Mouse (Mus musculus) G1E (cell line): Measurements from ENCODE around the gene Gm10309. TPM values are rescaled to one million over a fixed set of nuclear protein-coding genes. Genes with fewer than 3 reads are reported as not detected.

Experiments used
- ATAC-seq: 2 replicates; pipeline ENCODE4 v1.8.0; 2016; ENCODE audit warnings: mild to moderate bottlenecking; ENCODE audit not compliant: insufficient number of reproducible peaks, poor library complexity, low FRiP score, severe bottlenecking; ENCODE audit errors: extremely low read depth
- DNase-seq: peaks from one replicate; pipeline ENCODE4 v3.0.0; 2012; ENCODE audit warnings: low spot score
- H3K27me3 ChIP-seq: 2 replicates; pipeline ENCODE4 v1.6.1; 2012; ENCODE audit warnings: mild to moderate bottlenecking, low read length, inconsistent platforms; ENCODE audit not compliant: insufficient read depth
- H3K36me3 ChIP-seq: replicated peaks from 2 replicates; pipeline ENCODE3; 2012; ENCODE audit warnings: mild to moderate bottlenecking, inconsistent platforms
- H3K4me1 ChIP-seq: 2 replicates; pipeline ENCODE4 v1.6.1; 2012; ENCODE audit warnings: low read depth, low read length, inconsistent platforms, mixed read lengths; ENCODE audit not compliant: insufficient read depth
- H3K4me3 ChIP-seq: 2 replicates; pipeline ENCODE4 v1.5.1; 2012; ENCODE audit warnings: low read depth, mild to moderate bottlenecking, inconsistent platforms, low read length, moderate library complexity, mixed read lengths
- H3K9me3 ChIP-seq: replicated peaks from 2 replicates; pipeline ENCODE4 v1.6.1; 2012; ENCODE audit warnings: inconsistent platforms
- CTCF ChIP-seq: IDR thresholded peaks from 2 replicates; pipeline ENCODE4 v1.5.1; 2012; ENCODE audit warnings: low read depth, low read length, inconsistent platforms, mixed read lengths
- GATA1 ChIP-seq: IDR thresholded peaks from 2 replicates; pipeline ENCODE4 v1.6.1; 2012; ENCODE audit warnings: borderline replicate concordance, low read length, inconsistent platforms, mixed read lengths
- GATA2 ChIP-seq: IDR thresholded peaks from 2 replicates; pipeline ENCODE4 v1.6.1; 2012; ENCODE audit warnings: low read depth, low read length, inconsistent platforms, borderline replicate concordance
- POLR2AphosphoS5 ChIP-seq: IDR thresholded peaks from 2 replicates; pipeline ENCODE4 v1.6.1; 2012; ENCODE audit warnings: low read depth, low read length, inconsistent platforms; ENCODE audit not compliant: insufficient replicate concordance
- TAL1 ChIP-seq: conservative IDR thresholded peaks from 2 replicates; pipeline ENCODE4 v1.6.1; 2012; ENCODE audit warnings: low read depth, low read length, inconsistent platforms, mixed read lengths
- polyA plus RNA-seq: library from polyadenylated mRNA; stranded (reverse); fragments of >175 nt; gene quantifications from 2 replicates; pipeline ENCODE4 v1.2.3, GENCODE M21; 2012
- total RNA-seq, 2 experiments: library from RNA; stranded (forward) in 1 of 2; stranded (reverse) in 1 of 2; fragments of 200-1000 nt in 1 of 2; fragments of >200 nt in 1 of 2; fragmentation: Nextera tagmentation in 1 of 2; gene quantifications; 2 replicates each; pipeline ENCODE4 v1.2.3; 2014 to 2017

Gene Gm10309
- total and polyA plus RNA-seq, 3 experiments = 0.11 TPM; not detected in 2

DNA sequence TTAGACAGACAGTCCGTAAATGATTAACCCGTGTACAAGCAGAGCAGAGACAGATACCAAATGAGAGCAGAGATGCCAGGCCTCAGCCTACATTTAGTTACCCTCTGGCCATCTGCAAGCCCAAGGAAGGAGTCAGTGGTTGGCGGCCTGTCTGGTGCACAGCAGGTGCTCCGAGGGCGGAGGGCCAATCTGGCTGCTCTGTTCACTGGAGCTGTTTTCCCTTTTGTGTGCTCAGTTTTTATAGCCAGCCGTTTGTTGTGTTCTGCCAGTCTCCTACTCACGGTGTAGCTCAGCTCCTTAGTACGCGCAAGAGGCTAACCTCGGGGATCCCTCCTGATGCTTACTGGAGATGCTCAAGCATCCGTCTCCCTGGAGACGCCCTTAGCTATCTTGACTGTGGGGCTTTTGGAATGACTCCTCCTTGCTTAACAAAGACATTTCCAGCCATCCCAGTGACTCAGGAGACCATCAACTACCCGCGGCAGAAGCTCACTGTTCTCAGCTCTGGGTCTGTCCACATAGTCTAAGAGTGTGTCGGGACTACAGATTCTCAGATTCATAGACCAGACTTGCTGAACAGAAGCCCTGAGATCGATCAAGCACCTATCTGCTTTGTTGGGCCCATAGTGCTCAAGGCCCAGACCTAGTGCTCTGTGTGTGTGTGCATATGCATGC, 40.2 kb downstream of the Gm10309 start:
- Histone ChIP-seq H3K4me1 (no peaks in the 10 kb centered on the region), H3K4me3 (no peak overlapping the region), H3K27me3 (no peaks in the 10 kb centered on the region; the same call in 1 of the 2 replicates), H3K9me3 (peaks cover 25% of the 10 kb centered on the region), H3K36me3 (no peaks in the 10 kb centered on the region)
- no peak for TF ChIP-seq POLR2AphosphoS5
- TF ChIP-seq GATA2 = no peak
- no peak for TF ChIP-seq CTCF
- no peak for ATAC-seq
- no peak for DNase-seq

DNA sequence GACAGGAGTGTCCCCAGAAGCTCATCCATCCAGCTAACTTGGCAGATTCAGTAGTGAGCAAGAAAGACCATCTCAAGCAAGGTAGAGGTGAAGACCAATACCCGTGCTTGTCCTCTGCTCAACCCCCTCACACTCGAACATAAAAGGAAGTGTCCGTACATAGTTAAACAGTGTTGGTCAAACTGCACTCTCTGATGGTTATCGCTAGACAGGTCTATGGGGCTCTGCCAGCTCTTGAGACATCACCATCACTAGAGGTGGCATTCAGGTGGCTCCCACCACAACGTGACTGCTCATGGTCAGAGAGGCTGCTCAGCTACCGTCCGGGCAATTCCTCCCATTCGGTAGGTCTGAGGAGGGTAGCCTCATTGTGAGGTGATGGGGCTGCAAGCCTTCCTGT, 40.8 kb downstream of the Gm10309 start:
- Histone ChIP-seq H3K4me3 (no peak overlapping the region), H3K9me3 (peaks cover 24% of the 10 kb centered on the region), H3K27me3 (no peaks in the 10 kb centered on the region; the same call in 1 of the 2 replicates), H3K4me1 (no peaks in the 10 kb centered on the region), H3K36me3 (no peaks in the 10 kb centered on the region)
- no peak for TF ChIP-seq GATA2
- no peak for TF ChIP-seq CTCF
- no peak for TF ChIP-seq POLR2AphosphoS5
- no peak for TF ChIP-seq GATA1
- ATAC-seq (no peak), DNase-seq (no peak)

DNA sequence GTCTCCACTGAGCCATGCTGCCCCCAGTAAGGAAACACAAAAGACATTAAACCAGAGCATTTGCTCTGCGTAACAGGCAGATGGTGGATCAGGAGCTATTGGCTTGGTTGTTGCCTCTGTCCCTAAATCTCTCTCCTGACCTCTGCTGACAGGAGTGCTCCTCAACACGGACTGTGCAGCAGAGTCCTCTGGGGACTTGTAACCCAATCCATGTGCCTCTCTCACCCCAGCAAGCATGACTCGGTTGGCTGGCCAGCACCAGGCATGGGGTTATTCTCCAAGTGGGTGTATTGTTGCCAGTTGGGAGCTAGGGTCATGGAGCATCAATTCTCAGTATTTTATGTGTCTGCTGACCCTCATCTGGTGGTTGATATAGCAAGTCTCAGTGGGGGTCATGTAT, 41.7 kb downstream of the Gm10309 start:
- ATAC-seq (no peak), DNase-seq (no peak)
- Histone ChIP-seq H3K36me3 (no peaks in the 10 kb centered on the region), H3K4me1 (no peaks in the 10 kb centered on the region), H3K27me3 (no peaks in the 10 kb centered on the region; the same call in 1 of the 2 replicates), H3K9me3 (peaks cover 20% of the 10 kb centered on the region), H3K4me3 (no peak overlapping the region)
- TF ChIP-seq CTCF = no peak
- no peak for TF ChIP-seq POLR2AphosphoS5
- no peak for TF ChIP-seq GATA1
- TF ChIP-seq TAL1 = no peak
- no peak for TF ChIP-seq GATA2

DNA sequence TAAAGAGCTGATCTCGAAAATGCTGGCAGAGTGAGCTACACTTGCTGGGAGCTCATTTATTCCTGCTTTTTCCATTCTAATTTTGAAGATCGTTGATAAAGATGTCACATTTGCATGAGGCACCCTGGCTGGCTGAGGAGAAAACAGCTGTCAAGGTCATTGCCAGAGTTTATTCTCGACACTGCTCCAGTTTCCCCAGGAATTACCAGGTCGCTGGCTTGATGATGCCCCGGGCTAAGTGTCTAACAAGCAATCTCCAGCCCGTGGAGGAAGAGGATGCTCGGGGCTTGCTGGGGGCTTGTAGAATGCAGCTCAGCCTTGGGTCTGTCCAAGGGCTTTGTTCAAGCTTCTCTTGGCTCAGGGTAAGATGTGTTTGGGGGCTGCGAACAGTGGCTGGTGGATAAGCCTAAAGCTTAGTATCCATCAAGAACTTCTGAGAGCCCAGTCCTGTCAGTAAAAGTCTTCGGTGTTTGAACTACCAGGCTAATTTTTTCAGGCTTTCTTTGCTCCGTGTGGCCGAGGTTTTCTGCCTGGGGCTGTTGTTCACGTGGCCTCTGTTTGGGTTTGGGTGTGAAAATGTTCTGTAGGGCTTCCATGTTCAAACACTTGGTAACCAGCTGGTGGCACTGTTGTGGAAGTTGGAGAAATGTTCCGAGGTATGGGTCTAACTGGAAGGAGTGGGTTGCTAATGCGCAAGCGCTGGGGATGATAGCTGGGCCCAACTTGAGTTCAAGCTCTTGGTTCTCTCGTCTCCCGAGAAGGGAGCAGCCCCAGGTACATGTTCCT, 44.2 kb downstream of the Gm10309 start:
- no peaks in the 10 kb centered on the region; the same call in 1 of the 2 replicates for H3K27me3 ChIP-seq
- ATAC-seq (no peak), DNase-seq (no peak)
- no peaks in the 10 kb centered on the region for H3K4me1 ChIP-seq
- H3K9me3 ChIP-seq = peaks cover 16% of the 10 kb centered on the region
- no peaks in the 10 kb centered on the region for H3K36me3 ChIP-seq
- TF ChIP-seq CTCF = no peak
- TF ChIP-seq GATA1 = no peak
- TF ChIP-seq GATA2 = no peak
- TF ChIP-seq POLR2AphosphoS5 = no peak
- no peak for TF ChIP-seq TAL1
- H3K4me3 ChIP-seq = no peak overlapping the region

DNA sequence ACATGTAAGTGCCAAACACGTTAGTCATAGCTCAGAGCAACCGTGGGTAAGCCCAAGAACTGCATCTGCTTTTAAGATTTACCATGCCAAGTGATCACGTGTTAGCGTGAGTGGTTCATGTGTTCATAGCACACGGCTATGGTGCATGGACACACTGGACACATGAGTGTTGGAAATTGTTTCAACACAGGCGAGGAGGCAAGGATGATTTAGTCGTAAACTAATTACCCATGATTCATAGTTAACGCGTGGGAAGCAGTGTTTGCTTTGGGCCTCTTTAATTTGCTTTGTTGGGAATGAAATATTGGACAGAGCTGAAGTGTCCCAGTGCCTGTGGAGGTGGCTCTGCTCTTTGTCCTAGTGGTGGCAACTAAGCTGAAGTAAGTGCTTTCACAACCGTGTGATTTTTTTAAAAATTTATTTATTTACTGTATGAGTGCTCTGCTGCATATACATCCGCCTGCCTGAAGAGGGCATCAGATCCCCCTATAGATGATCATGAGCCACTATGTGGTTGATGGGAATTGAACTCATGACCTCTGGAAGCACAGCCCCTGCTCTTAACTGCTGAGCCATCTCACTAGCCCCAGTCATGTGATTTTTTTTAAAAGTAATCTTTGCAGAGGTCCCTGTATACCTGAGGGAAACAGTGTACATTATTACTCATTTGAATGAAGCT, 46.6 kb downstream of the Gm10309 start:
- ATAC-seq (no peak), DNase-seq (no peak)
- H3K4me3 ChIP-seq = no peak overlapping the region
- TF ChIP-seq TAL1 (no peak), GATA1 (no peak), GATA2 (no peak), POLR2AphosphoS5 (no peak), CTCF (no peak)
- H3K4me1 ChIP-seq = no peaks in the 10 kb centered on the region
- no peaks in the 10 kb centered on the region for H3K36me3 ChIP-seq
- no peaks in the 10 kb centered on the region; the same call in 1 of the 2 replicates for H3K27me3 ChIP-seq
- peaks cover 7% of the 10 kb centered on the region; the same call in 1 of the 2 replicates for H3K9me3 ChIP-seq

DNA sequence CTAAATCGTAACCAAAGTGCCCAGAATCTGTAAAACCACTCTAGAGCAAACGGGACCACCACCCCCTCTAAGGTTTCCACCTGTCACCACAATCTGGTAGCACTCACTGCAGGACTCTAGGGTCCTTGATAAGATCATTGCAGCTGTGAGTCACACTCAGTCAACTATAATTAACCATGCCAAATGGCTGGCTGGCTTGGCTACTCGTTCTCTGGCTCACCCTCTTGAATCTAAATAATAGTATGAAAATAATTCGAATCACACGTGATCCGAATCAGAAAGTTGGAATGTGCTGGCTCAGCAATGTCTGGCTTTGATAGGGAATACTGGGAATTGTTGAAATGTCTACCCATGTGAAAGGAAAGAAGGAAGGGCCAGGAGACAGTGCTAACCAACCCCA, 48.5 kb downstream of the Gm10309 start:
- DNase-seq = no peak
- Histone ChIP-seq H3K4me3 (no peak overlapping the region), H3K36me3 (no peaks in the 10 kb centered on the region), H3K27me3 (no peaks in the 10 kb centered on the region), H3K9me3 (peaks cover 5% of the 10 kb centered on the region; the same call in 1 of the 2 replicates), H3K4me1 (no peaks in the 10 kb centered on the region)
- no peak for TF ChIP-seq GATA2
- no peak for TF ChIP-seq TAL1
- TF ChIP-seq CTCF = no peak
- TF ChIP-seq GATA1 = no peak
- no peak for TF ChIP-seq POLR2AphosphoS5
- ATAC-seq = no peak
